Mouse (Mus musculus): ENCODE measurements around the gene D16Ertd472e. TPM values are rescaled to one million over a fixed set of nuclear protein-coding genes. Genes with fewer than 3 reads are reported as not detected.
"Not testable (repeated sequence)": the region's sequence is repeated elsewhere in the genome, so short reads cannot be mapped to it uniquely, and the experiment has no call there.

D16Ertd472e gene
- polyA plus RNA-seq, 1 experiment from 2014 or later, result 15.0 TPM

GRCm38 (mm10) chr16:78531957-78532605 lies 44.4 kb downstream of the D16Ertd472e start:
- no peaks in the 10 kb centered on the region for H3K27me3 ChIP-seq (ENCODE audit: insufficient read depth, poor library complexity, severe bottlenecking)
- H3K36me3 ChIP-seq, result no peaks in the 10 kb centered on the region
- H3K9me3 ChIP-seq, result no peaks in the 10 kb centered on the region
- no peak overlapping the region for H3K27ac ChIP-seq
- H3K4me1 ChIP-seq (replicated peaks), result peaks cover 22% of the 10 kb centered on the region
- no peak overlapping the region for H3K4me3 ChIP-seq
- no peak for DNase-seq (ENCODE audit: low spot score)
- WGBS, result 58% methylated on average over 6 of the region's 6 CpGs

- no peaks in the 10 kb centered on the region for H3K9me3 ChIP-seq
- no peak overlapping the region for H3K4me3 ChIP-seq
- 86% methylated on average over 4 of the region's 4 CpGs for WGBS
- no peak for DNase-seq (ENCODE audit: low spot score)
- no peaks in the 10 kb centered on the region for H3K4me1 ChIP-seq (replicated peaks)
- no peaks in the 10 kb centered on the region for H3K36me3 ChIP-seq
- no peak overlapping the region for H3K27ac ChIP-seq
- no peaks in the 10 kb centered on the region for H3K27me3 ChIP-seq (ENCODE audit: insufficient read depth, poor library complexity, severe bottlenecking)
These were observed 53.5 kb downstream of the D16Ertd472e start for GRCm38 (mm10) chr16:78522974-78523373.

- Histone ChIP-seq H3K9me3 (no peaks in the 10 kb centered on the region), H3K36me3 (no peaks in the 10 kb centered on the region), H3K4me1 (replicated peaks) (no peaks in the 10 kb centered on the region), H3K27me3 (ENCODE audit: insufficient read depth, poor library complexity, severe bottlenecking) (no peaks in the 10 kb centered on the region), H3K4me3 (no peak overlapping the region), H3K27ac (no peak overlapping the region)
- DNase-seq (ENCODE audit: low spot score), result no peak
- WGBS, result 81% methylated on average over 7 of the region's 7 CpGs
These were observed 57.8 kb downstream of the D16Ertd472e start for GRCm38 (mm10) chr16:78518697-78519096.

DNA sequence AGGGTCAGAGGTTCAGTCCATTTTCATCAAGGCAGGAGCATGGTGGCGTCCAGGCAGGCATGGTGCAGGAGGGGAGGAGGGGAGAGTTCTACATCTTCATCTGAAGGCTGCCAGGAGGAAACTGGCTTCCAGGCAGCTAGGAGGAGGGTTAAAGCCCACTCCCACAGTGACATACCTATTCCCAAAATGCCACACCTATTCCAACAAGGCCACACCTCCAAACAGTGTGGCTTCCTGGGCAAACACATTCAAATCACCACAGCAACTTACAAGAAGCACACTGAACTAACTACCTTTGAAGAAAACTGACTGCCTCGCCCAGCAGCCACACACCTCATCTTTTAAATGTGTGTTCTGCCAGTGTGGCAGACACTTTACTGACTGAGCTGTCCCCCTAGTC lies 59.3 kb downstream of the D16Ertd472e start:
- Histone ChIP-seq H3K27ac (no peak overlapping the region), H3K4me3 (no peak overlapping the region), H3K27me3 (ENCODE audit: insufficient read depth, poor library complexity, severe bottlenecking) (no peaks in the 10 kb centered on the region), H3K9me3 (no peaks in the 10 kb centered on the region), H3K4me1 (replicated peaks) (no peaks in the 10 kb centered on the region), H3K36me3 (no peaks in the 10 kb centered on the region)
- no peak for DNase-seq (ENCODE audit: low spot score)
- WGBS, result 92% methylated on average over 2 of the region's 2 CpGs

- WGBS, result 86% methylated on average over 8 of the region's 8 CpGs
- Histone ChIP-seq H3K27me3 (ENCODE audit: insufficient read depth, poor library complexity, severe bottlenecking) (no peaks in the 10 kb centered on the region), H3K9me3 (no peaks in the 10 kb centered on the region), H3K4me1 (replicated peaks) (no peaks in the 10 kb centered on the region), H3K27ac (no peak overlapping the region), H3K4me3 (no peak overlapping the region), H3K36me3 (no peaks in the 10 kb centered on the region)
- DNase-seq (ENCODE audit: low spot score), result no peak
These were observed 65.0 kb downstream of the D16Ertd472e start for GRCm38 (mm10) chr16:78511526-78511925.

DNA sequence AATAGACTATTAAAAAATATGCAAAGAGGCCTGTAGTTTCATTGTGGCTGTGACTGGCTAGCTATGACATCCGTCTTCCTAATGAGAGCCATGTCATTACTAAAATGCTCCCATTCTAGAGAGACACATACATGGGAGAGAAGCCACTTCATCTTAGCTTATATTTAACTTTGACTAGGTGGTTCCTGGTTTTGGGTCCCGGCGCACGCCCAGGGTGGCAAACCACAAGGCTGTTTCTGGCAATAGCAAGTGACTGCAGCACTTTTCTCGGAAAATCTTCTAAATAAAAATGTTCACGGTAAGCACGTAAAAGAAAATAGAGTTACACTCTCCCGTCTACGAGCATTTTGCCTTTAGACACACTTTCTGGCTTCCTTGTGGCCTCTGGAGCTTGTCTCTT lies 74.0 kb downstream of the D16Ertd472e start:
- 91% methylated on average over 9 of the region's 9 CpGs for WGBS
- Histone ChIP-seq H3K36me3 (no peaks in the 10 kb centered on the region), H3K27ac (no peak overlapping the region), H3K27me3 (ENCODE audit: insufficient read depth, poor library complexity, severe bottlenecking) (no peaks in the 10 kb centered on the region), H3K4me1 (replicated peaks) (no peaks in the 10 kb centered on the region), H3K9me3 (no peaks in the 10 kb centered on the region), H3K4me3 (no peak overlapping the region)
- no peak for DNase-seq (ENCODE audit: low spot score)

- not testable (repeated sequence) for H3K36me3 ChIP-seq; H3K9me3 ChIP-seq; H3K27me3 ChIP-seq (ENCODE audit: insufficient read depth, poor library complexity, severe bottlenecking); DNase-seq (ENCODE audit: low spot score); H3K4me3 ChIP-seq; H3K27ac ChIP-seq
- peaks cover 13% of the 10 kb centered on the region for H3K4me1 ChIP-seq (replicated peaks)
- 96% methylated on average over 12 of the region's 12 CpGs for WGBS
These were observed 83.8 kb downstream of the D16Ertd472e start for GRCm38 (mm10) chr16:78492696-78493095.

DNA sequence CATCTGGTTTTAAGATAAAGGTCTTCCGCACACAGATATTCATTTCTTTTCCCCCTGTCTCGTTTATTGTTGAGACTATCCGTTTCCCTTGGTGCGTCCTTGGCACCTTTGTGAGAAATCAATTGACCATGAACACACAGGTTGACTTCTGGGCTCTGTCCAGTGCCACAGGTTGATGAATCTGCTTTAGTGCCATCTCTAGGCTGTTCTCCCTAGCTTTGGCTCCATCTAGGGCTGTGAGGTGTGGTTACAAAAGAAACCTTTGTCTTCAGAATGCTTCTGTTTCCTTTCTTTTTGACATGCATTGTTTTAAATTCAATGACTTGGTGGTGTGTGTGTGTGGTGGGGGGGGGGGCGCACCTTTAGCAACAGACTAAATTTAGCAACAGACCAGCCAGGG lies 85.7 kb downstream of the D16Ertd472e start:
- Histone ChIP-seq H3K27ac (peak overlapping the region; percentile 74; the same call in 1 of the 2 replicates), H3K4me3 (no peak overlapping the region), H3K27me3 (ENCODE audit: insufficient read depth, poor library complexity, severe bottlenecking) (no peaks in the 10 kb centered on the region)

More for the DNA sequence above, 85.7 kb downstream of the D16Ertd472e start:
- Histone ChIP-seq H3K36me3 (no peaks in the 10 kb centered on the region), H3K9me3 (no peaks in the 10 kb centered on the region), H3K4me1 (replicated peaks) (peaks cover 13% of the 10 kb centered on the region)
- no peak for DNase-seq (ENCODE audit: low spot score)
- 59% methylated on average over 5 of the region's 5 CpGs for WGBS

Other genes with a start within 250 kb of the D16Ertd472e start
- gene Btg3, start 199.5 kb downstream of the D16Ertd472e start, polyA plus RNA-seq (2016; fragmentation: Nextera tagmentation; extraction: Ambion mirVana), result 39.9 and 42.1 TPM in 2 replicates